Mouse (Mus musculus) olfactory bulb, adult 2 months (tissue): ENCODE measurements at regions not wholly inside any gene's neighbourhood (a gene's known extent, or its start where the extent isn't known, plus 50 kb on each side); places are given as distances from the start of the nearest gene placed in this dataset.

Experiments used
- CTCF ChIP-seq: fragments of 200-500 bp; IDR thresholded peaks from 2 replicates; pipeline ENCODE4 v1.5.1; 2012; ENCODE audit warnings: low read depth, mild to moderate bottlenecking, low read length, moderate library complexity; ENCODE audit not compliant: insufficient read depth
- POLR2A ChIP-seq: fragments of 200-500 bp; IDR thresholded peaks from 2 replicates; pipeline ENCODE4 v1.6.1; 2012; ENCODE audit warnings: mild to moderate bottlenecking, low read depth, low read length, moderate library complexity; ENCODE audit not compliant: insufficient read depth

GRCm38 (mm10) chr7:121339942-121340341 lies 51.7 kb upstream of the Hs3st2 start:
- no peak for TF ChIP-seq POLR2A
- no peak for TF ChIP-seq CTCF
